Mouse (Mus musculus): ENCODE data around the gene Pqlc2. TPM values are rescaled to one million over a fixed set of nuclear protein-coding genes. Genes with fewer than 3 reads are reported as not detected.

Gene Pqlc2
- 16.9 and 18.0 TPM in 2 replicates for polyA plus RNA-seq (2015; fragmentation: Nextera tagmentation; extraction: Ambion mirVana)

DNA sequence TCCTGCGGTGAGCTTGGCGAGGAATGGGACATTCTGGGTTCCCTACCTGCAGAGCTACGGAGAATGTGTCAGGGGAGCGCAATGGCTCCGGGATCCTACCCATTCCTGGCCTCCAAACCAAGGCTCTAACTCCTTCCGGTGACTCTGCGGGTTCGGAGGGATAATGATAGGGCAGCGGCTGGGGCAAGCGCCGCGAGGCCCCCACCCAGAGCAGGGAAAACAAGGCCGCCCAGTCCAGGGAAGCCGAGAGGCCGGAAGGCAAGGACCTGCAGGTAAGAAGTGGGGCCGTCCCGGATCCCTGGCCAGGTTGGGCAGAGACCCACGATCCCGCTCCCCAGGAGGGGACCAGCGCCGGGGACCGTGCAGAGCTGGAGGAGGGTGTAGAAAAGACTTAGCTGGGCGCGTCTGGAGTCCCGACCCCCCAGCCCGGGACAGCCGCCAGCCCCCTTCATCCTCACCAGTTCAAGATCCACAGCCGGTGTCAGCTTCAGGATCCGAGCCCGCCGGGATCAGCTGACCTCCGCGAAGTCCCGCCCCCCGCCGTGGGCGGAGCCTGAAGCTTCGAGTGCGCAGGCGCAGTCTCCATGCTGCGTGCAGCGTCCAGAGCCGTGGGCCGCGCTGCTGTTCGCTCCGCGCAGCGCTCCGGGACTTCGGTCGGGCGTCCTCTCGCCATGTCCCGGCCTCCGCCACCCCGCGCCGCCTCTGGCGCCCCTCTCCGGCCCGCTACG lies at the start of gene Pqlc2, which contains the start of gene Akr7a5:
Gene Pqlc2 (minus strand): TSS at position 538 of the 728 bp plus-strand sequence.
Gene Akr7a5 (plus strand): TSS at position 574 of the 728 bp plus-strand sequence.
- H3K4me3 ChIP-seq, result peak within 1 kb of the TSS; percentile 96
- H3K4me1 ChIP-seq, result peaks cover 28% of the 10 kb centered on the region
- H3K9ac ChIP-seq, result peak within 1 kb of the TSS; percentile 99
- peak within 1 kb of the TSS; percentile 98 for H3K4me2 ChIP-seq (replicated peaks)
- under 1% methylated on average over 63 of the region's 63 CpGs for WGBS
- no peaks in the 10 kb centered on the region for H3K27me3 ChIP-seq
- H3K36me3 ChIP-seq, result peaks cover 39% of the 10 kb centered on the region
- H3K9me3 ChIP-seq, result no peaks in the 10 kb centered on the region
- ATAC-seq (ENCODE audit: low FRiP score, low read depth), result peak; percentile 89
- peak within 1 kb of the TSS; percentile 70; the same call in 1 of the 2 replicates for H3K27ac ChIP-seq

DNA sequence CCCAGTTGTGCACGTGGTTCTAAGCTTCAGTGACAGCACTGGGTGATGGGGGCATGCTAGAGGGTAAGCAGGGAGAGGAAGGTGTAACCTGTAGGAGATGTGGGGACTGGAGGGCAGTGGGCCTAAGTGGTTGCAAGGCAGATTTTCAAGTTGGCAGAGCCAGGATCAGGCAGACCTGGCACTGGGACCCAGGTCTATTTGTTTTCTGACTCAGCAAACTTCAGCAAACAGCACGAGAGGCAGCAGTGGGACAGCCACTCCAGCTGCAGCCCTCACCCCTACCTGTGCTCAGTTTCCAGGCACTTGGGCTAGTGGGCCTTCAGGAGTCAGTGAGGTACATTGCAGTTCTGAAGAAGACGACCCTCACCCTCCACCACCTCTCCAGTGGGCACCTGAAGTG lies 46.7 kb upstream of the Pqlc2 start:
- Histone ChIP-seq H3K36me3 (peaks cover 79% of the 10 kb centered on the region), H3K9me3 (no peaks in the 10 kb centered on the region)
- ATAC-seq (ENCODE audit: low FRiP score, low read depth), result no peak

DNA sequence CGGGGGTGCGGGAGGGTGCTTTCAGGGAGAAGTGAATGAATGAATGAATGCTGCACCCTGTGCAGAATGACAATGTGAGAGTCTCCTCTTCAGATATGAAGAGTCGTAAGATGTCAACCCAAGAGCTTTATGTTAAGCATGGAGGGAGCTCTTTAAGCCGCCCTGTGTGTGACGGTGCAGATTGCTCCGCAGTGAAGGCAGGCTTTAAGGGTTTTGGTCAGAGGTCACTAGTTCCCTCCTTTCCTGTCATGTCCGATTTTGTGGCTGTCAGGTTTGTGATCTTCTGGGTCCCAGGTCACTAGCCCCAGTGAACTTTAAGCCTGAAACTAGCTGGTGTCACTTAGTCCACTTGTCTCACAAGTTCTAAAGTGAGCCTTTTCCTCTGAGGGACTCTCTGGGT lies 42.3 kb upstream of the Pqlc2 start:
- no peaks in the 10 kb centered on the region for H3K9me3 ChIP-seq
- WGBS, result under 1% methylated on average over 7 of the region's 7 CpGs
- peak overlapping the region; percentile 87 for H3K4me3 ChIP-seq
- H3K4me2 ChIP-seq (replicated peaks), result peak overlapping the region; percentile 97
- ATAC-seq (ENCODE audit: low FRiP score, low read depth), result peak; percentile 12; the same call in 1 of the 2 replicates
- H3K27me3 ChIP-seq, result no peaks in the 10 kb centered on the region
- peaks cover 58% of the 10 kb centered on the region for H3K36me3 ChIP-seq
- H3K9ac ChIP-seq, result peak overlapping the region; percentile 93
- peak overlapping the region; percentile 93; the same call in 1 of the 2 replicates for H3K27ac ChIP-seq
- H3K4me1 ChIP-seq, result peaks cover 21% of the 10 kb centered on the region

More for the DNA sequence above, 46.7 kb upstream of the Pqlc2 start:
- Histone ChIP-seq H3K4me1 (peaks cover 6% of the 10 kb centered on the region), H3K4me3 (no peak overlapping the region), H3K27ac (no peak overlapping the region), H3K4me2 (replicated peaks) (no peak overlapping the region), H3K9ac (no peak overlapping the region), H3K27me3 (no peaks in the 10 kb centered on the region)
- WGBS, result 92% methylated on average over 3 of the region's 3 CpGs

DNA sequence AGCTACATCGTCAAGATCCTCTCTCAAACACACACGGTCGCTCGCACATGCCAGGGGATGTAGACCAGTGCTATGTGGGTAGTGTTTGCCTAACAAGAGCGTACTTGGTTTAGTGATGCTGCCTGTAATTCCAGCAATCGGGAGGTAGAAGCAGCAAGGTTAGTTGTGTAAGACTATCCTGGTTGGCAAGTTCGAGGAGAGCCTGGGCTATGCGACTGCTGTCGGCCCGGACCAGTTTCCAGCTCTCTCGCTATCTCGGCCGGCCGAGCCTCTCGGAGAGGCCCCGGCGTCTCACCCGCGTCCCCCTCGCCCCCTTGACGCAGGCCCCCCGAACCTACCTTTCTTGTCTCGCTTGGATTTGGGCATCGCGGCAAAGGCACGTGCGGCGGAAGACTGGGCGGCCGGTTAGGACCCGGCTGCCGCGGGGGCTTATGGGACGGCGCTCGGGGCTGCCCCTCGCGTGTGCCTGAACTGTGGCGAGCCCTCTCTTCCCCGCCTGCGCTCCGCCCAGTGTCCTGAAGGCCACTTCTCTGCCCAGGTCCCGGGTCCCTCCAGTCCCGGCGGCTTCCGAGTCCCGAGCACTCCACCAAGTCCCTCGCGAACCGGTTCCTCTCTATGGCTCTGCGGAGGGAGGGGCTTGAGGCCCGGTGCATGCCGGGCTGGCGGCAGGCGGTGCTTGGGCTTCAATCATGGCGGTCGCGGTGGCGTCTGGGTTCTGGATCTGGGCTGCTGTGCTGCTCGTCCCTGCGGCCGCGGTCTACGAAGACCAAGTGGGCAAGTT lies 41.6 kb upstream of the Pqlc2 start, which contains the start of the genes Mrto4, Emc1 and Ubr4:
Gene Mrto4 (minus strand): TSS at position 646 of the 781 bp plus-strand sequence.
Gene Emc1 (plus strand): TSS at position 657 of the 781 bp plus-strand sequence.
Gene Ubr4 (plus strand): TSS at position 679 of the 781 bp plus-strand sequence.
- peak within 1 kb of the TSS; percentile 97 for H3K4me2 ChIP-seq (replicated peaks)
- no peaks in the 10 kb centered on the region for H3K27me3 ChIP-seq
- H3K36me3 ChIP-seq, result peaks cover 58% of the 10 kb centered on the region
- H3K4me1 ChIP-seq, result peaks cover 21% of the 10 kb centered on the region
- H3K9me3 ChIP-seq, result no peaks in the 10 kb centered on the region
- peak within 1 kb of the TSS; percentile 93 for H3K27ac ChIP-seq
- WGBS, result under 1% methylated on average over 64 of the region's 64 CpGs
- peak within 1 kb of the TSS; percentile 93 for H3K9ac ChIP-seq
- peak; percentile 96 for ATAC-seq (ENCODE audit: low FRiP score, low read depth)
- peak within 1 kb of the TSS; percentile 87 for H3K4me3 ChIP-seq

DNA sequence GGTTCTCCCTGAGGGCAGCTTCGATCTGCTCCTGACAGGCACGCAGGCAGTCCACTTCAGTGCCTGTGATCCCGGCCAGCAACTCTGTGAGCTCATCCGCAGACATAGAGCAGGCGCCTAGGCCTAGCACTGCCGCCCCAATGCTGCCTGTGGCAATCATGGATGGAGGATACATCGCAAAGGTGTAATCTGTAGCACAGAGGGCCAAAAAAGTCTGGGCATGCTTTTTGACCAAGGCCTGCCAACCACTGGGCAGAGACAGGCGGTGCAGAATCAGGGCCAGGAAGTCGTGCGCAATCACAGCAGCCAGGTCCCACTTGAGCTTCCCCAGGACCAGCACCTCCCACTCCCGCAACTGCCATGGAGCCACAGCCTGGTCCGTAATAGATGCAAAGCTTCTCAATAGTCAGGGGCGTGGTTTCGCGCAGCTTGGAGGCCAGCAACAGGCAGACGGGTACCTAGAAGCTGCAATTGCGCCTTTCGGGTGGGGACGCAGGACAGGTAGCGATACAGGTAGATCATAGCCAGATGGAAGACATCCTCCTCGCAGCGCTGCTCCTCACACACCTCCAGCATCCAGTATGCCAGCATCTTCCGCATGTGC lies 35.0 kb upstream of the Pqlc2 start:
- no peak for ATAC-seq (ENCODE audit: low FRiP score, low read depth)
- Histone ChIP-seq H3K4me2 (replicated peaks) (no peak overlapping the region), H3K4me1 (peaks cover 2% of the 10 kb centered on the region; the same call in 1 of the 2 replicates), H3K4me3 (no peak overlapping the region), H3K27ac (no peak overlapping the region), H3K9me3 (no peaks in the 10 kb centered on the region), H3K9ac (no peak overlapping the region), H3K27me3 (no peaks in the 10 kb centered on the region), H3K36me3 (peaks cover 52% of the 10 kb centered on the region)
- 83% methylated on average over 23 of the region's 23 CpGs for WGBS

- Histone ChIP-seq H3K4me1 (no peaks in the 10 kb centered on the region), H3K4me2 (replicated peaks) (no peak overlapping the region), H3K27ac (no peak overlapping the region), H3K9ac (no peak overlapping the region), H3K36me3 (peaks cover 38% of the 10 kb centered on the region), H3K4me3 (no peak overlapping the region), H3K27me3 (no peaks in the 10 kb centered on the region), H3K9me3 (no peaks in the 10 kb centered on the region)
- no peak for ATAC-seq (ENCODE audit: low FRiP score, low read depth)
- 70% methylated on average over 5 of the region's 5 CpGs for WGBS
Observed at GRCm38 (mm10) chr4:139343718-139344117, 33.2 kb upstream of the Pqlc2 start.

- H3K36me3 ChIP-seq, result peaks cover 18% of the 10 kb centered on the region
- H3K27ac ChIP-seq, result no peak overlapping the region
- H3K27me3 ChIP-seq, result peaks cover 18% of the 10 kb centered on the region
- ATAC-seq (ENCODE audit: low FRiP score, low read depth), result no peak
- 80% methylated on average over 7 of the region's 7 CpGs for WGBS
- H3K4me2 ChIP-seq (replicated peaks), result no peak overlapping the region
- no peak overlapping the region for H3K4me3 ChIP-seq
- H3K9ac ChIP-seq, result no peak overlapping the region
- no peaks in the 10 kb centered on the region for H3K4me1 ChIP-seq
- no peaks in the 10 kb centered on the region for H3K9me3 ChIP-seq
Observed at GRCm38 (mm10) chr4:139341556-139342233, 31.2 kb upstream of the Pqlc2 start.

DNA sequence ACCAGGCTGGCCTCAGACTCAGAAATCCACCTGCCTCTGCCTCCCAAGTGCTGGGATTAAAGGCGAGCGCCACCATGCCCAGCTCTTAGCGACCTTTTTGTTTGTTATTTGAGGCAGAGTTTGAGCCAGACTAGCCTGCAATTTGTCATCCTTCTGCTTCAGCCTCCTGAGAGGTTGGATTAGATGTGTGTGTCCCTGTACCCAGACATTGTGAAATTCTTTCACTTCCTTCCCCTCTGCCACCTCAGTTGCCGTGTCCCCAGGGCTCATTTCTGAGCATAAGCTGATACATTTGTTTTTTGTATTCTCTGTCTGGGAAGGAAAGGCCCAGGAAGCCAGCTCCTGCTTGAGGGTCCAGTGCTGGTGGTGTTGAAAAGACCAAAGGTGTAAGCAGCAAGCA lies 30.3 kb upstream of the Pqlc2 start:
- Histone ChIP-seq H3K9ac (no peak overlapping the region), H3K4me2 (replicated peaks) (no peak overlapping the region), H3K4me3 (no peak overlapping the region), H3K9me3 (no peaks in the 10 kb centered on the region), H3K4me1 (no peaks in the 10 kb centered on the region), H3K27ac (no peak overlapping the region), H3K36me3 (peaks cover 9% of the 10 kb centered on the region), H3K27me3 (peaks cover 24% of the 10 kb centered on the region)
- ATAC-seq (ENCODE audit: low FRiP score, low read depth), result no peak
- 69% methylated on average over 4 of the region's 4 CpGs for WGBS

DNA sequence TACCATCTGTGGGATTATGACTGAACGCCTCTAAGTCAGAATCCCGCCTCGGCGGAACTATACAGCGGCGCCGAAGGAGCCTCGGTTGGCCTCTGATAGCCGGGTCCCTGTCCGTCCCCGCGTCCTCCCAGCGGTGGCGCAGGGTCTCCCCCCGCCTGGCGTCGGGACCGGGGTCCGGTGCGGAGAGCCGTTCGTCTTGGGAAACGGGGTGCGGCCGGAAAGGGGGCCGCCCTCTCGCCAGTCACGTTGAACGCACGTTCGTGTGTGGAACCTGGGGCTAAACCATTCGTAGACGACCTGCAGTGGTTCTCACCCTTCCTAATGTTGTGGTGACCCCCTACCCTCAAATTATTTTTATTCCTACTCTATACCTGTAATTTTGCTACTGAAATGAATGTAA lies 27.6 kb upstream of the Pqlc2 start:
- 51% methylated on average over 33 of the region's 33 CpGs for WGBS
- no peaks in the 10 kb centered on the region for H3K36me3 ChIP-seq

DNA sequence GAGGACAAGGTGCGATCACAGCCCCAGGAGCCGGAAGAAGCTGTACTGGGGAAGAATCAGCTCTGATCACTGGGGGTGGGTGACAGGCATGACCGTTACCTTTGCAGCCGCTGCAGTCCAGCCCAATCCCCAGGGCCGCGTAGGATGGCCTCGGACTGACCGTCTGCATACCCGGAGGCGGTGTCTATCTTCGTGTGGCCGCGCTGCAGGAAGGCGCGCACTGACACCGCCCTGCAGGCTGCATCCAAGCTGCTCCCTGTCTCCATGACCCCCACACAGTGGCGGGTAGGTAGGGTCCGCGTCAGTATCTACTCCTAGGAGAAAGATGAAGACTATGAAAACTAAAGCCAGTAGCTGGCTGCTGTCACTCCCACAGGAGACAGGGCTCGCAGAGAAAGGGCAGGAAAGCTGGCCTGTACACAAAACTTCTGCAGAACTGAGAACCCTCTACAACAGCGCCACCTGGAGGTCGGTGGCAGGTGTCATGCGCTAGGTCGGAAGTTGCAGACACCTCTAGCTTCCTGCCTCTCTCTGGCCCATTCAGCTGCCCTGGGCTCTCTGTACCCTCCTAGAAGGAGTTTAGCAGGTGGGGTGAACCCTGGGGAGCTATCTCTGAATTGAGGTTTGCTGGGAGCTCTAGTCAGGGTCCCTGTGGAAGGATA lies 26.4 kb upstream of the Pqlc2 start:
- no peak overlapping the region for H3K9ac ChIP-seq
- H3K4me1 ChIP-seq, result no peaks in the 10 kb centered on the region
- 23% methylated on average over 24 of the region's 24 CpGs for WGBS
- peak; percentile 82; the same call in 1 of the 2 replicates for ATAC-seq (ENCODE audit: low FRiP score, low read depth)
- no peak overlapping the region for H3K27ac ChIP-seq
- H3K4me3 ChIP-seq, result peak overlapping the region; percentile 20; the same call in 1 of the 2 replicates
- no peaks in the 10 kb centered on the region for H3K9me3 ChIP-seq
- no peaks in the 10 kb centered on the region for H3K36me3 ChIP-seq
- peaks cover 28% of the 10 kb centered on the region for H3K27me3 ChIP-seq
- H3K4me2 ChIP-seq (replicated peaks), result peak overlapping the region; percentile 55

More for the DNA sequence above, 27.6 kb upstream of the Pqlc2 start:
- H3K9ac ChIP-seq, result no peak overlapping the region
- H3K4me3 ChIP-seq, result no peak overlapping the region
- no peaks in the 10 kb centered on the region for H3K9me3 ChIP-seq
- no peaks in the 10 kb centered on the region for H3K4me1 ChIP-seq
- H3K4me2 ChIP-seq (replicated peaks), result no peak overlapping the region
- H3K27me3 ChIP-seq, result peaks cover 28% of the 10 kb centered on the region
- no peak overlapping the region for H3K27ac ChIP-seq
- ATAC-seq (ENCODE audit: low FRiP score, low read depth), result no peak

- Histone ChIP-seq H3K27ac (no peak overlapping the region), H3K4me1 (no peaks in the 10 kb centered on the region), H3K4me2 (replicated peaks) (no peak overlapping the region), H3K9ac (no peak overlapping the region), H3K36me3 (no peaks in the 10 kb centered on the region), H3K4me3 (no peak overlapping the region), H3K27me3 (peaks cover 31% of the 10 kb centered on the region), H3K9me3 (no peaks in the 10 kb centered on the region)
- WGBS, result 59% methylated on average over 7 of the region's 7 CpGs
- ATAC-seq (ENCODE audit: low FRiP score, low read depth), result no peak
Observed at GRCm38 (mm10) chr4:139335507-139335906, 25.0 kb upstream of the Pqlc2 start.
